ENCODE assay signal across 22 mouse cellular contexts in the genomic region with DNA sequence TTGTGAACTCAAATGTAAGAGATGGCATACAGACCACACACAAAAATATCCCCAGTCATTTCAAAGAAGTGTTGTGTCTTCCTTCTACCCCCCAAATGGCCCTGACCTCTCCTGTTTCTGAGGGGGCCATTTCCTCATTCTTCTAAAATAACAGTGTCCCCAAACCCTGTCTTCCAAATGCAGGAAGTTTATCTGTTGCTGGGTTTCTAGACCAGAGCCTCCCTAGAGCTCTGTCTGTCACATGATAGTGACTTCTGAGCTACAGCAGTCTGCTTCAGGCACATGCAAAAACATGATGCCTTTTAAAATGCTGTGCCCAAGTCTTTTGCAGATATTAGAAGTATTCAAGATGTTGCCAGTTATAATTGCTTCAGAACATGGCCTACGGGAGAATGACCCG. TPM values are rescaled to one million over a fixed set of nuclear protein-coding genes. Genes with fewer than 3 reads are reported as not detected.
A peak's percentile ranks its signal among the peaks of the same experiment; 100 is the strongest.
DNase-seq lines count a peak whose midpoint lies in the region; ATAC-seq and TF ChIP-seq lines count a peak whose summit lies in the region.
"Had no signal": no experiment of that assay in that cellular context is flagged by ENCODE, and none has a peak within 500 bp of the region (broad histone marks: within the 10 kb centered on the region; RNA-seq: fewer than 3 reads in every experiment).

No protein-coding gene starts in this region.

- peaks cover 32% of the 10 kb centered on the region; the same call in 1 of the 2 replicates for H3K4me1 ChIP-seq in spleen, adult 2 months (ENCODE audit: control insufficient read depth, insufficient read depth, insufficient read length)
- H3K4me1 ChIP-seq in liver, postnatal 0 days (ENCODE audit: insufficient read depth): peaks cover 40% of the 10 kb centered on the region
- no peaks in the 10 kb centered on the region for H3K4me1 ChIP-seq in kidney, embryonic 14.5 days (ENCODE audit: control insufficient read depth, insufficient read depth, low read length)
- H3K4me1 ChIP-seq: embryonic facial prominence, embryonic 10.5 days; forebrain, embryonic 12.5 days; midbrain, embryonic 10.5 days had no signal

- H3K4me2 ChIP-seq in liver, postnatal 0 days (ENCODE audit: low read depth, low read length): no peak overlapping the region
- no peak overlapping the region for H3K4me2 ChIP-seq in kidney, embryonic 14.5 days (replicated peaks; ENCODE audit: low read depth, low read length)
- H3K4me2 ChIP-seq: forebrain, embryonic 12.5 days had no signal

- WGBS in spleen, adult 2 months: 39% methylated on average over 2 of the region's 2 CpGs
- WGBS in liver, postnatal 0 days (ENCODE audit: insufficient replicate concordance): 40% methylated on average over 2 of the region's 2 CpGs
- WGBS in kidney, embryonic 14.5 days: 92% methylated on average over 2 of the region's 2 CpGs

- H3K9me3 ChIP-seq in liver, postnatal 0 days (ENCODE audit: low read length): no peaks in the 10 kb centered on the region
- no peaks in the 10 kb centered on the region for H3K9me3 ChIP-seq in kidney, embryonic 14.5 days (ENCODE audit: control insufficient read depth, low read length)
- H3K9me3 ChIP-seq: embryonic facial prominence, embryonic 10.5 days; forebrain, embryonic 12.5 days; midbrain, embryonic 10.5 days had no signal

- TF ChIP-seq CTCF in spleen, adult 2 months (IDR thresholded peaks at IDR 0.05; ENCODE audit: extremely low read depth, insufficient read depth, insufficient read length, insufficient replicate concordance): no peak
- TF ChIP-seq CTCF in liver, postnatal 0 days (IDR thresholded peaks at IDR 0.05; ENCODE audit: low read depth): no peak

- H3K27me3 ChIP-seq in spleen, adult 2 months (ENCODE audit: control insufficient read depth, insufficient read depth, low read length): no peaks in the 10 kb centered on the region
- H3K27me3 ChIP-seq in liver, postnatal 0 days (ENCODE audit: insufficient read depth, low read length): peaks cover 3% of the 10 kb centered on the region; the same call in 1 of the 2 replicates
- H3K27me3 ChIP-seq in splenic B cell, adult 2 months (ENCODE audit: control insufficient read depth, insufficient read depth, low read length, poor library complexity, severe bottlenecking): no peaks in the 10 kb centered on the region
- peaks cover 3% of the 10 kb centered on the region; the same call in 1 of the 2 replicates for H3K27me3 ChIP-seq in kidney, embryonic 14.5 days (ENCODE audit: control insufficient read depth, insufficient read depth, low read length)

- ATAC-seq in common myeloid progenitor, adult 5-6 weeks (replicated peaks; ENCODE audit: low read depth, poor library complexity, severe bottlenecking): peak; percentile 58
- ATAC-seq in liver, postnatal 0 days: peak; percentile 70
- no peak for ATAC-seq in activated CD4-positive, CD25-positive, alpha-beta regulatory T cell, adult 4 months
- no peak for ATAC-seq in kidney, embryonic 14.5 days (ENCODE audit: low FRiP score, low TSS enrichment)
- ATAC-seq: Patski had no signal

- H3K9ac ChIP-seq in liver, postnatal 0 days (replicated peaks): no peak overlapping the region
- H3K9ac ChIP-seq in kidney, embryonic 14.5 days (ENCODE audit: low read depth, low read length): no peak overlapping the region
- H3K9ac ChIP-seq: forebrain, embryonic 12.5 days had no signal

- peak overlapping the region; percentile 61 for H3K27ac ChIP-seq in spleen, adult 2 months (ENCODE audit: insufficient read depth, low read length)
- H3K27ac ChIP-seq in liver, postnatal 0 days (ENCODE audit: low read depth): peak overlapping the region; percentile 75
- no peak overlapping the region for H3K27ac ChIP-seq in kidney, embryonic 14.5 days (ENCODE audit: low read depth, low read length)
- H3K27ac ChIP-seq: embryonic facial prominence, embryonic 10.5 days; forebrain, embryonic 12.5 days; midbrain, embryonic 10.5 days had no signal

- no peaks in the 10 kb centered on the region for H3K36me3 ChIP-seq in spleen, adult 2 months (ENCODE audit: control insufficient read depth, insufficient read depth, low read length)
- H3K36me3 ChIP-seq in liver, postnatal 0 days (replicated peaks; ENCODE audit: insufficient read depth, low read length): no peaks in the 10 kb centered on the region
- H3K36me3 ChIP-seq in splenic B cell, adult 2 months (ENCODE audit: control insufficient read depth, insufficient read depth, low read length, poor library complexity, severe bottlenecking): no peaks in the 10 kb centered on the region
- no peaks in the 10 kb centered on the region for H3K36me3 ChIP-seq in kidney, embryonic 14.5 days (ENCODE audit: control insufficient read depth, insufficient read depth, low read length)
- H3K36me3 ChIP-seq: embryonic facial prominence, embryonic 10.5 days; forebrain, embryonic 12.5 days; midbrain, embryonic 10.5 days had no signal

- no peak for TF ChIP-seq POLR2A in spleen, adult 2 months (IDR thresholded peaks at IDR 0.05; ENCODE audit: low read depth, low read length)

- no peak overlapping the region for H3K4me3 ChIP-seq in spleen, adult 2 months (ENCODE audit: extremely low read depth, insufficient read depth, insufficient read length)
- H3K4me3 ChIP-seq in liver, postnatal 0 days (ENCODE audit: low read depth, low read length): no peak overlapping the region
- no peak overlapping the region for H3K4me3 ChIP-seq in kidney, embryonic 14.5 days (ENCODE audit: low read length)
- H3K4me3 ChIP-seq: embryonic facial prominence, embryonic 10.5 days; forebrain, embryonic 12.5 days; midbrain, embryonic 10.5 days had no signal

- DNase-seq in spleen, adult 2 months (ENCODE audit: low read depth in 1 of 2, low spot score in 2 of 2): no peak
- no peak for DNase-seq in spleen, postnatal 14 days (ENCODE audit: low spot score in 2 of 2)
- DNase-seq in liver, postnatal 0 days: no peak
- DNase-seq in splenic B cell, adult 2 months (ENCODE audit: low read depth, low spot score): peak; percentile 56
- no peak for DNase-seq in urinary bladder, postnatal 10 days (ENCODE audit: low spot score)
- DNase-seq: adrenal gland, postnatal 14 days; cerebellum, adult 2 months; gastrocnemius, postnatal 14 days; kidney, adult 2 months; kidney, postnatal 25 days; thymus, postnatal 4 days had no signal

- no peak for TF ChIP-seq EP300 in liver, postnatal 0 days (IDR thresholded peaks at IDR 0.05; ENCODE audit: low read depth)

RNA-seq across cellular contexts. Expression of a gene that starts 5.7 kb away (rescaled TPM):
- 60.6 and 65.1 TPM in 2 replicates for polyA plus RNA-seq in spleen, adult 2 months (2012; rRNA removed)
- total RNA-seq in common myeloid progenitor, adult 5-6 weeks (2017): 3.5 and 8.2 TPM in 2 replicates
- polyA plus RNA-seq in liver, postnatal 0 days (2015; fragmentation: Nextera tagmentation; extraction: Ambion mirVana): 2.4 and 2.7 TPM in 2 replicates
- polyA plus RNA-seq in activated CD4-positive, CD25-positive, alpha-beta regulatory T cell, adult 4 months (2017; shearing (Covaris generic)): 10 to 100 TPM; 44.4 to 57.1 TPM
- polyA plus RNA-seq in kidney, embryonic 14.5 days (2014; fragmentation: Nextera tagmentation; extraction: Ambion mirVana): 0.31 and 0.97 TPM in 2 replicates
- polyA plus RNA-seq: C2C12, Patski had no signal

RNA-seq across cellular contexts. Expression of a gene that starts 44.3 kb away (rescaled TPM):
- polyA plus RNA-seq in spleen, adult 2 months (2012; rRNA removed): 0.20 and 0.25 TPM in 2 replicates
- not detected in 2 replicates for total RNA-seq in common myeloid progenitor, adult 5-6 weeks (2017)
- not detected in 2 replicates for polyA plus RNA-seq in liver, postnatal 0 days (2015; fragmentation: Nextera tagmentation; extraction: Ambion mirVana)
- polyA plus RNA-seq in activated CD4-positive, CD25-positive, alpha-beta regulatory T cell, adult 4 months (2017; shearing (Covaris generic)): 1 to 10 TPM; 8.2 to 9.2 TPM
- 0.06 and 0.08 TPM in 2 replicates for polyA plus RNA-seq in kidney, embryonic 14.5 days (2014; fragmentation: Nextera tagmentation; extraction: Ambion mirVana)
- total RNA-seq: layer of hippocampus, postnatal 10 days; left cerebral cortex, postnatal 10 days had no signal
- polyA plus RNA-seq: C2C12; cerebellum, adult 2 months; neural tube, embryonic 11.5 days; Patski had no signal

Comparison
In these comparisons a context has a peak if more than half of its experiments do, and no peak if none do; other contexts are left out.
1. ATAC-seq: peak in common myeloid progenitor, adult 5-6 weeks (single experiment) and liver, postnatal 0 days (single experiment); none in activated CD4-positive, CD25-positive, alpha-beta regulatory T cell, adult 4 months (single experiment) and kidney, embryonic 14.5 days (single experiment).
2. RNA of a gene that starts 5.7 kb away (polyA plus RNA-seq): 60.6 to 65.1 TPM in spleen, adult 2 months and 44.4 to 57.1 TPM in activated CD4-positive, CD25-positive, alpha-beta regulatory T cell, adult 4 months; 2.4 to 2.7 TPM in liver, postnatal 0 days and 0.31 to 0.97 TPM in kidney, embryonic 14.5 days; every median in the first group is over 10 times any median in the second.